Mouse (Mus musculus): ENCODE measurements around the gene Pih1d1.

DNA sequence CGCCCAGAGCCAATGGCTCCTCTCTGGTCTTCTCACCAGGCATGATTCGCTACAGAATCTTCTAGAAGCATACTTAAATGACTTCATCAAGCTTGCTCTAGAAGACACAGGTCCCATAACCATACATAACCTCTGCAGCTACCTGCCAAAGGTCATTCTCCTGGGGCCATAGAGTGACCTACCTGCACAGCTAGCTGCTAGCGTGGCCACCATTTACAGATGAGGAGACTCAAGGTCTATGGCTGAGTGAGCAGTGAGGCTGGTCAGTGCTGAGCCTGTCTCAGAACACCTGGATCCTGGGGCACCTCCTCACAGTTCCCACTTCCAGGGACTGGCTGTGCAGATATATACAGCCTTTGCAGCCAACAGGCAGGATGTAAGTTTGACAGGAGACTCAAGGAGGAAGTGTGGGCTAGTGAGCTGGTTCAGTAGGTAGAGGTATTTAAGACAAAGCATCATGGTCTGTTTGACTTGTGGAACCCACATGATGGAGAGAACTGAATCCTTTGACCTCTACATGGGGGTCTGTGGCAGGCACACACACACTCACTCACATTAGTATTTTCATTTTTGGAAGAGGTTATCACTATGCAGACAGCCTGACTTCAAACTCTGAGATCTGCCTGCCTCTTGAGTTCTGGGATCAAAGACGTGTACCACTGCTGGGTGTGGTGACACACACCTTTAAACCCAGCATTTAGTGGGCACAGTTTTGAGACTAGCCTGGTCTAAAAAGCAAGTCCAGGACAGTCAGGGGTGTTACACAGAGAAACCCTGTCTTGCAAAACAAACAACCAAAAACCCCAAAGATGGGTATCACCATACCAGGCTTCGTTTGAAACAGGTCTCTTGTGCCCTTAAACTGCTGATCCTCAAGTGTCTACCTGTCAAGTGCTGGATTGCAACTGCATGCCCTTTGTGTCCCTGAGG lies 34.1 kb upstream of the Pih1d1 start:
- TF ChIP-seq POLR2A (IDR thresholded peaks at IDR 0.05; ENCODE audit: low read depth, low read length) (peak; percentile 3; the same call in 1 of the 2 replicates), CTCF (IDR thresholded peaks at IDR 0.05; ENCODE audit: extremely low read depth, insufficient read depth, insufficient read length, insufficient replicate concordance) (no peak)
